Mouse (Mus musculus): ENCODE measurements around the gene Rhof.

The Rhof gene

DNA sequence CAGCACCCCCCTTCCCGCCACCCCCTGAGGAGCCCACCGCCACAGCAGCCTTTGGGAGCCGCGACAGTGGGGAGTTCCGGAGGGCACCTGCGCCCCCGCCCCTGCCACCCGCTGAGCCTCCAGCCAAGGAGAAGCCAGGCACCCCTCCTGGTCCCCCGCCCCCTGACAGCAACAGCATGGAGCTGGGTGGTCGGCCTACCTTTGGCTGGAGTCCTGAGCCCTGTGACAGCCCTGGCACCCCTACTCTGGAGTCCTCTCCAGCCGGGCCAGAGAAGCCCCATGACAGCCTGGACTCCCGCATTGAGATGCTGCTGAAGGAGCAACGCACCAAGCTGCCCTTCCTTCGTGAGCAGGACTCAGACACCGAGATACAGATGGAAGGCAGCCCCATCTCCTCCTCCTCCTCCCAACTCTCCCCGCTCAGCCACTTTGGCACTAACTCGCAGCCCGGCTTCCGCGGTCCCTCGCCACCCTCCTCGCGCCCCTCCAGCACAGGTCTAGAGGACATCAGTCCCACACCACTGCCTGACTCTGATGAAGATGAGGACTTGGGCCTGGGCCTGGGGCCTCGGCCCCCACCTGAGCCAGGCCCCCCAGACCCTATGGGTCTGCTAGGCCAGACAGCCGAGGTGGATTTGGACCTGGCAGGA, 15.7 kb upstream of the Rhof start:
- DNase-seq (ENCODE audit: low read depth) = no peak

DNA sequence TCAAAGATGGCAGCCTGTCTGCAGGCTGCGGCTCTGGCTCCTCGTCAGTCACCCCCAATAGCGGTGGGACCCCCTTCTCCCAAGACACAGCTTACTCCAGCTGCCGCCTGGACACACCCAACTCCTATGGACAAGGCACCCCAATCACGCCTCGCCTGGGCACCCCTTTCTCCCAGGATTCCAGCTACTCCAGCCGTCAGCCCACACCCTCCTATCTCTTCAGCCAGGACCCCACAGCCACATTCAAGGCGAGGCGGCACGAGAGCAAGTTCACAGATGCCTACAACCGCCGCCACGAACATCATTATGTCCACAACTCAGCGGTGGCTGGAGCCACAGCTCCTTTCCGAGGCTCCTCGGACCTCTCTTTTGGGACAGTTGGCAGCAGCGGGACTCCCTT, 15.1 kb upstream of the Rhof start:
- no peak for DNase-seq (ENCODE audit: low read depth)

DNA sequence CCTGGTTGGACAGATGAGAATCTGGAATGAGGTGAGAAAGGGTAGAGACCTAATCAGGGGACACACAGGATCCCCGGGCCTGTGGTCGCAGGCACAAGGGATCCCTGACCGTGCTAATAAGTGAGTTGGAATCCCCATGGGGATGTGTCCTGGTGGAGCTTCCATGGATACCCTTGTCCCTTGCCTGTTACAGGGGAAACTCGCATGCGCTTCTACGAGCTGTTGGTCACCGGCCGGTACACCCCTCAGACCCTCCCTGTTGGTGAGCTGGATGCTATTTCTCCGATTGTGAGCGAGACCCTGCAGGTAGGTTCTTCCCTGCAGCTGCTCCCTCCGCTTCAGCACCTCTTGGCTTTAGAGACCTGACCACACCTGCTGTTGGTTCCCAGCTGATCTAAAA, 13.9 kb upstream of the Rhof start:
- DNase-seq (ENCODE audit: low read depth) = no peak

DNA sequence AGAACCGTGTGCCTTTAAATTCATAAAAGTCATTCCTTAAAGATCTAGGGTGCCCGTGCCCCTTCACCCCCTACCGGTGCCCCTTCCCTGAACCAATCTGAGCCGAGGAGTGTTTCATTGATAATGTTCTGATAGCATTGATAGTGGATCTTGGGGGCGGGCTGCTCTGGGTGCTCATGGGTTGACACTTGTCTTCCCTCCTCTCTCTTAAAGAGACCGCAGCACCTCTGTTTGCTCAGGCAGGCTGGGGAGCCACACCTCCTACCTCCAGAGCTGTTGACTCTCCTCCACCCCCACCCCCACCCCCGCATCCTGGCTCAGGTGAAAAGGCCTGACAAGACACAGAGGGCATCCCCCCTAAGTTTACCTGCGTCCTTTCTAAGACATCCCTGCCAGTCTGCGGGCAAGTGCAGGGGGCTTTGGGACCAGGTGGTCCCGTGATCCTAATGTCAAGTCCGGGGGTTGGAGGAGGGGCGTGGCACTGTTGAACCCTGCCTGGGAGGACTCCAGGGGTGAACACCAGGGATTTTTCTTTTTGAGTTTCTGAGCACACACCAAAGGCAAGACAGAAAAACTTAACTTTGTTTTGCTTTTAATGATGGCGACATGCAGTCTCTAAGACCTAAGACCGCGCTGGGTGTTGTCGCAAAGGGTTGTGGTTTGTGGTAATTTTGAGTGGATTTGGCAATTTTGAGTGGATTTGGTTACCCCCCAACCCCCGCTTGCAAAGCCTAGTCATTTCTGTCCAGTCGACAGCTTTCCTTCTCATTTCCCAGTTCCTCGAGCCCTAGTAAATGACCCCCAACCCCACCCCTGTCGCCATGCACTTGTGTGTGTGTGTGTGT, 12.5 kb upstream of the Rhof start:
- DNase-seq (ENCODE audit: low read depth) = no peak

DNA sequence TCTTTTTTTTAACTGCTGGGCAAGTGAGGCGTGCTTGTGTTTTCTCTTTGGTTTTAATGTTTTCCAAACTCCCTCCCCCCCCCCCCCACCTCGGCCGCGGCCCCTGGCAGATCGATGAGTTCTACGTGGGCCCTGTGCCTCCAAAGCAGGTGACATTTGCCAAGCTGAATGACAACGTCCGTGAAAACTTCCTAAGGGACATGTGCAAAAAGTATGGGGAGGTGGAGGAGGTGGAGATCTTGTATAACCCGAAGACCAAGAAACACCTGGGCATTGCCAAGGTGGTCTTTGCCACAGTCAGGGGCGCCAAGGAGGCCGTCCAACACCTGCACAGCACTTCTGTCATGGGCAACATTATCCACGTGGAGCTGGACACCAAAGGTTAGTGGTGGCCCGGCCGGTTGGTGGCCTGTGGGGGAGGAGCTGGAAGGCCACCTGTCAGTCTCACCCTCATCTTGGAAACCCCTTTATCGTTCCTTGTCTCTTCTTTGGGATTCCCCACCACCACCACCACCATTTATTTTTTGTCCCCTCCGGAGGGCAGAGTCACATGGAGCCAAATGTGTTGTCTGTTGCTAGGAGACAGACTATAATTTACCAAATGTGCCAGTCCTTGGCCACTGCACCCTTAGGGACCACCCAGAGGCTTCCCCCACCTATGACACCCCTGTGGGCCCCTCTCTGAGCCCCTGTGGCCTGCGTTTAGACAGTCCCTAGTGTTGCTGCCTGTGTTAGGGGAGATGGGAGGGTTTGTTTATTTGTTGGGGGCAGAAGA, 11.7 kb upstream of the Rhof start:
- DNase-seq (ENCODE audit: low read depth) = no peak

DNA sequence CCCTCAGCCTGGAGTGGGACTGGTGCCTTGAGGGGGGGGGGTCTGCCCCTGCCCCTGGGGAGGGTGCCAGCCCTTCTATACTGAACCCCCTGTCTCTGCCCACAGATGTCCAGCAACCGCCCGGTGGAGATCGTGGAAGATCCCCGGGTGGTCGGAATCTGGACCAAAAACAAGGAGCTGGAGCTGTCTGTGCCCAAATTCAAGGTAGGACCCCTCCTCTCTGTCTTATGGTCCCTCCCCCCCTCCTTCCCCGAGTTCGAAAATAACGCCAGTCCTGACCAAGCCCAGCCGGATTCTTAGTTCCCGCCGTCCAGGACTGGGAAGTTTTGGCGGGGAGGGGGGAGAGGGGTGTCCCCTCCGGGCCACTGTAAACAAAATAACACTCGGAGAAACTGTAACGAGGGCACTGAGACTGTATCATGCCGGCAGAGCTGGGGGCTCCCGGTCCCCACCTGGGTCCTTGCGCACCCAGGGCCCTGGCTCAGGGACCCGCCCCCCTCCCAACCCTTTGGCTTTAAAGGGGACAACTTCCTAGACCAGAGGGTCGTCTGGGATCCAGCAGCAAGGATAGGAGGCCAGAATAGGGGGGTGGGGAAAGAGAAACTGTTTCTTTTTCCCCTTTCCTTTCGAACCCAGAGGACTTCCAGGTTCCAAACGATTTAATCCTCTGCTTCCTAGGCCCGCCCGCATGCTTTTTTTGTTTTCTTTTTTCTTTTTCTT, 10.9 kb upstream of the Rhof start:
- DNase-seq (ENCODE audit: low read depth) = no peak

DNA sequence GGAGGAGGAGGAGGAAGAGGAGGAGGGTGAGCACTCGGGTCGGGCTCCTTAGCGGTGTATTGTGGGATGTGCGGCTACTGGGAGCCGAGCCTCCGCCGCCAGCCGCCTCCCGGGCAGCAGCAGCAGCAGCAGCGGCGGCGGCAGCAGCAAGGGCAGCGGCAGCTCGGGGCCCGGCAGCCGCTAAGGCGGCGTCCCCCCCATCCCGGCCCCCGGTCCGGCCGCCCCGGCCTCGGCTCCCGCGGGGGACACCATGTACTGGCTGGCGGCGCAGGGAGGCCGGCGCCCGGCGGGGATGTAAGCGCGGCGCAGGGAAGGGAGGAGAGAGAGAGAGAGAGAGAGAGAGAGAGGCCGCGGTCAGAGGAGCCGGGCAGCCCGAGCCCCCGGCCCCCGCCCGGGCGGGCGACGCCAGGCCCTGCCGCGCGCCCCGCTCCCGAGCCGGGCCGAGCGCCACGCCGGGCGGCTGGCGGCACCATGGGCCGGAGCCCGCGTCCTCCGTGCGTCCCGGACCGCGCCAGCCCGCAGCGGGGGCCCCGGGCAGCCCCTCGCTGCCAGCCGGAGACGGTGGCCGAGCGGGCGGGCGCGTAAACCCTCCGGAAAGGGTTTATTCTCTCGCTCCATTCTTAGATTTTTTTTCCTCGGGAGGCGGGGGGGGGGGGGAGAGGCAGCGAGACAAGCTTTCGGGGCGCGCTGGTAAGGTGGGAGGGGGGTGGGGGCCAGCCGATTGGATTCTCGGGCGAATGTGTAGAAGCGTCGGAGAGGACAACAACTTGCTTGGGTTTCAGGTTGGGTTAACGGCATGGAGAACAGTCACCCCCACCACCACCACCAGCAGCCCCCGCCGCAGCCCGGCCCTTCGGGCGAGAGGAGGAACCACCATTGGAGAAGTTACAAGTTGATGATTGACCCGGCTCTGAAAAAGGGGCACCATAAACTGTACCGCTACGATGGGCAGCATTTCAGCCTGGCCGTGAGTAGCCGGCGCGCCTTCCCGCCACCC, 10.0 kb upstream of the Rhof start, which contains the start of gene Setd1b:
Gene Setd1b, plus strand, starts transcription at position 33 of the 997 bp plus-strand sequence.
- DNase-seq (ENCODE audit: low read depth) = no peak

DNA sequence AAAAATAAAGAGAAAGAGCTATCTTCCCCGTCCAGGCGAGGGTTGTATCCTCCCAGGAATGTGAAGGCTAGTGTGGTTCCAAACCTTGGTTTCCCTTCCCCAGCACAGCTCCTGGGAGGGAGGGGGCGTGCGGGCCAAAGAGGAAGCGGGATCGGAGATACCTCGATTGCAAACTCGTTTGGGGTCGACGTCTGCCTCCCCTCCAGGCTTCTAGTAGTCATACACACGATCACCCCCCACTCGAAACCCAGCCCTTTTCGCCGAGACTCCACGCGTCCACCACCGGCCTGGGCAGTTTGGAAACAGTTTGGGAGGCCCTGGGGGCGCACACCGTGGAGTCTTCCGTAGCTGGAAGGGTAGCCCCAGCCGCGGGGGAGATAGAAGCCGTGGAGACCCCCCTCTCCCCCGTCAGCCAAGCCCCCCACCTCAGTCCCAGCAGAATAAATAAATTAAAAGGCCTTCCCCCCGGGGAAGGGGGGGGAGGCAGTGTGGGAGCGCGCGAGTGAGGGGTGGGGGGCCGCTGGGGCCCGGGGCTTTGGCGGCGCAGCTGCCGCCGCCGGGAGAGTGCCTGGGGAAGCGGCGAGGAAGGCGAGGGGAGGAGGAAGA, 9.2 kb upstream of the Rhof start:
- no peak for DNase-seq (ENCODE audit: low read depth)

DNA sequence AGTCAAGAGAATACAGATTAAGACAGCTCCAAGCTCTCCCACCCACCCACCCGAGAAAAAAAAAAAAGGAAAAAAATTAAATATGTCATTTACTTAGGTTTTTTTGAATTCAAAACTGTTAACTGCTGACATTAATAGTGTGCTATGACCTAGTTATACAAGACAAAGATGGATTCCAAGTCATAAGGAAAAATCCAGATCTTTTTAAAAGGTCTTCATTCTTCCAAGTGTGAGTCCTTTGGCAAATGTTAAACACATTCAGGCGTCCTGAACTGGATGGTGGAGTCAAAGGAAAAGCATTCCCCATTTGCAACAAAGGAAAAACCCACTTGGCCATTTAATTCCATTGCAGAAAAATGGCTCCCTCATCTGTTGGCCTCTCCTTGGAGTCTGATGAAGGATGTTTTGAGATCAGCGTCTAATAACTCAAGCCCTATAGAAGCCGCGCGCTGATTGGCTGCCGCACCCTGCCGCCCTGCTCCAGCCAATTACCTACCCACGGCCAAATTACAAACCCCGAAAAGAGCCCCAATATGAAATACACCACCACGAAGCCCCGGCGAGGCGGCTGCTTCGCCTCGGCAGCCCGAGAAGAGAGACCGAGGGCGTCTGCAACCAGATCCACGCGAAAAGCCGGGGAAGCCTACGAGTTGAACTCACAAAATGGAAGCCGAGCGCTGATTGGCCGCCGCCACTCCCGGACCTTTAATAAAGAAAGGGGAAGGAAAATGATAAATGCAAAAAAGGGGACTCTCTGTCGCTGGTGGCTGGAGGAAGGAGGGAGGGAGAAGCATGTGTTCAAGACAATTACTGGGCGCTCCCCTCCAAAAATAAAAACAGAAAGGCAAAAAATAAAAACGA, 8.4 kb upstream of the Rhof start:
- peak; percentile 89 for DNase-seq (ENCODE audit: low read depth)

DNA sequence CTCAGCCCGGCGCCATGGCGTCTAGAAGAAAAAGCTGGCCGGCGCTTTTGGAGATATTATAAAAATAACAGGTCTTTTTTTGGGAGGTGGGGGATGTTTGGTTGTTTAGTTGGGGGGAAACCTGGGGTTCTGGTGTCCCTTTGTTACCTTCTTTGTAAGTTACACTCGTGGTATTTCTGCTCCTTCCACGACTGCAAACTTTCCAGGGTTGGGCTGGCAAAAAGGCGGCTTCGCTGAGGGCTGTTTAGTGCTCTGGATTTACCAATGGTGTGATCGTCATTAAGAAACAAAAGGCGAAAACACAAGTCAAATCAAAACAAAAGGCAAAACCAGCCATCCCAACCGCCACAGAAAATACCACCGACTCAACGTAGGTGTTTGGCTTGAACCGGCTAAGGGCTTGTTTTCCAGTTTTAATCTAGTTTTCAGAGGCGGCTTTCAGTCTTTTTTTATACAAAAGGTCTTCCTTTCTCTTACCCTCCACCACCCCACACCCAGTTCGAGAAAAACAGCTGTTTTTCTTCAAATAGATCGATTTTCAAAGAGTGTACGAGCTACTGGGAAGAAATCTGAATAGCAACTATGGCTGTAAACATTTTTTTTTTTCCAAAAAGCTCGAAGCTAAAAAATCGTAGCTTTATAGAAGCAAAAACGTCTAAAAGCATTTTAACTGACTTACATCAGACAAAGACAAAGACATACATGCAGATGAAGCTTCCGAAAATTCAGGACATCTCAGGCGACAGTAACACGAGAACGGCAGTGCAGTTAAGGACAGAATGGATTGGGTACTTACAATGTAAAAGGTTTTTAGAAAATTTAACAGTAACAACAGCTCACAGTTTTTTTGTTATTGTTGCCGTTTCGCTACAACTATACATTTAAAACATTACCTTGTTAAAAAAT, 7.5 kb upstream of the Rhof start:
- no peak for DNase-seq (ENCODE audit: low read depth)

DNA sequence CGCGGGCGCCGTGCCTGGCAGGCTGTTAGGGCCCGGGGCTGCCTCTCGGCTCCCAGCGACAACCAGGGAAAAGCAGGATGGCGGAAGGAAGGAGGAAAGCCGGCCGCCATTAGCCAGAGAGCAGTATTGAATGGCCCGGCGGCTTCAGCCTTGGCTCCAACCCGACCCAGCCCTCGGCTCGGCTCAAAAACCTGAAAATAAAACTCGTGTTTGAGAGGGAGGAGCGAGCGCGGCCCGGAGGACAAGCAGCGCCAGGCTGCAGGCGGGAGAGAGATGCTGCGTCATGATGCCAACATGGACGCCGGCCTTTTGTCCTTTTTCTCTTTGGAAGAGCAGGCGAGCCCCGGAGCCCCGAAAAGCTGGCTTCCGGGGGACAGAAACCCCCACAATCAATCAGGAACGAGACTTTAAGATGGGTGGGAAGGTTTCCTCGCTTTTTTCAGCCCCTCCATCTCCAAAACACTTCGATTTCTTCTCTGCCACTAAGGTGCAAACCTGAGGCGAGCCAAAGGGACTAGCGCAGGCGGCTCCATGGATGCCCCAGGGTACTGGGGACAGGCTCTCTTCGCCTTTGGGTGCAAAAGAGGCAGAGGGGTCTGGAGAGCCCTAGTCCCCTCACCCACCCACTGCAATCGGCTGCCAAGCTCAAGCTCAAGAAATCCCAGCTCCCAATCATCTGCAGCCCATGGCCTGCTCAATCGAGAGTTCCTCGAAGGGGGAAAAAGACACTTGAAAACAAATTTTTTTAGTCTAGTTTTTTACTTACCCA, 6.6 kb upstream of the Rhof start:
- no peak for DNase-seq (ENCODE audit: low read depth)

DNA sequence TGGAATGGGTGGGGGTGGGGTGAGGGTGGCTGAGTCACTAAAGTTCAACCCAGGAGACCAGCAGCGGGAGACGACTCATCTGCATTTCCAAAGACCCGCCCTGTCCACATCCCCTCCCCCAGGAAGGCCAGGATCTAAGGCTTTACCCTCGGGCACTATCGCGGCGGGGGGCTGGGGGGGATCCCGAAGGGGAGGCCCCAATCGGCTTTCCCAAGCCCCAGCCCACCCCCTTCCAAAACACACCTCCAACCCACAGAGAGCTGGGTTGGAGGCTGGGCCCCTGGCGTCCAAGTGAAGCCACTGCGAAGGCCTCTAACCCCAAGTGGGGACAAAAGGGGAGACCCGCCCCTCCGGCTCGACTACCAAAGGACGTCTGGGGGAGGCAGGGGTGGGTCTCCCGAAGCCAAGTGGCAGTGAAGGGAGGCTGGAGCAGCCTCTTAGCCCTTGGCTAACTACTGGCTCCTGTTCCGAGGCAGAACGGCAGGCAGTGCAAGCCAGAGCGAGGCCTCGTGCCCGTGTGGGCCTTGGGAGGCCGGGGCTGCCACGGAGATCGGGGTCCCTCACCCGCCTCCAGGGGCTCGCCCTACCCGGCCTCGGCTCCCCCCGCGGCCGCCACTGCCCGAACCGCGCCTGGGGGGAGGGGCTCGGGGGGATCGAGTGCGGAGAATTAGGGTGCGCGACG, 5.9 kb upstream of the Rhof start:
- DNase-seq (ENCODE audit: low read depth) = peak; percentile 78

DNA sequence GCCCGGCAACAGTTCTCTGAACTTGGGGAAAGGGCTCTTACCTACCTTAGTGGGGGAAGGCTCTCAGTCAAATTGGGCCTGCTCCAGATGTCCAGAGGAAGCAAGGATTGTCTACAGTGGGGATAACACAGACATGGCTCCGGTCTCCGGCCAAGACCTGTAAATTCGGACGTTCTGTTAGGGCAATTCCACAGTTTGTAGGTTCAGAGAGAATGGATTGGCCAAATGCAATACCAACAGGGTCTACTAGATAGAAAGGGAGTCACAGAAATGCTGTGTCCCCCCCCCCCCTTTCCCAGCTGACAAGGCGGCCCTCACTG, 5.4 kb upstream of the Rhof start:
- DNase-seq (ENCODE audit: low read depth) = no peak

DNA sequence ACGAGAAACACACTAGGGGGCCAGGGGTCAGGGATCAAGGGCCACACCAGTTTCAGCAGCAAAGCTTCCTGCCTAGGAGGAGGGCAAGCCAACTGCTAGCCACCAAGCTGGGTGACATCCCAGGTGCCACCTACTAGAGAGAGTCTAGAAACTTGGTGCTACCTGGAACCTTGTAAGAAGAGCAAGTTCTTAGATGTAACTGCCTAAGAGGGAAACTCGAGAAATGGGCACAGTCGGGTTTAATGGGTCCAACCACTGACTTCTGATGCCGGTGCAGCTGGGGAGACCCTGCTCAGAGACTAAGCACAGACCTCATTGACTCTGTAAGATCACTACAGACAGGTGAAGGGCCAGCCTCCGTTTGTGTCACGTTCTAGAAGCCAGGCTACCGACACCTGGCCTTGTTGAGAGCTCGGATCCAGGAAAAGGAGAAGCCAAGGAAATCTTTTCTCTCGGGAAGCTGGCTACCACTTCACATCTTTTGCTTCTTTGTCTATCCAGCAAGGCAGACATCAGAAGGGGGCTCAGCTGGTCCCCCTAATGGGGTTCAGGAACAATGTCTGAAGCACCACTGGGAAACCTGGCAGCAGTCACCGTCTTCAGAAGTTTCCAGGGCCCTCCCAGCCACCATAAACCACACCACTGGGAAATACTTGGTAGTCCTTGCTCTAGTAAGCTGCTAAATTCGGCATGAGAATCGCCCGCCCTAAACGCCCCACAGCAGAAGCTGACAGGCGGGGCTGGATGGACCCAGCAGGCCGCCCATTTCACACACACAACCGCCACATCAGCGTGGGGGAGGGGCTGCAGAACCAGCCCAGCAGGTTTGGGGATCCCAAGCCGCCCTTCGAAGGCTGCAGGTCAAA, 4.8 kb upstream of the Rhof start:
- DNase-seq (ENCODE audit: low read depth) = peak; percentile 89

DNA sequence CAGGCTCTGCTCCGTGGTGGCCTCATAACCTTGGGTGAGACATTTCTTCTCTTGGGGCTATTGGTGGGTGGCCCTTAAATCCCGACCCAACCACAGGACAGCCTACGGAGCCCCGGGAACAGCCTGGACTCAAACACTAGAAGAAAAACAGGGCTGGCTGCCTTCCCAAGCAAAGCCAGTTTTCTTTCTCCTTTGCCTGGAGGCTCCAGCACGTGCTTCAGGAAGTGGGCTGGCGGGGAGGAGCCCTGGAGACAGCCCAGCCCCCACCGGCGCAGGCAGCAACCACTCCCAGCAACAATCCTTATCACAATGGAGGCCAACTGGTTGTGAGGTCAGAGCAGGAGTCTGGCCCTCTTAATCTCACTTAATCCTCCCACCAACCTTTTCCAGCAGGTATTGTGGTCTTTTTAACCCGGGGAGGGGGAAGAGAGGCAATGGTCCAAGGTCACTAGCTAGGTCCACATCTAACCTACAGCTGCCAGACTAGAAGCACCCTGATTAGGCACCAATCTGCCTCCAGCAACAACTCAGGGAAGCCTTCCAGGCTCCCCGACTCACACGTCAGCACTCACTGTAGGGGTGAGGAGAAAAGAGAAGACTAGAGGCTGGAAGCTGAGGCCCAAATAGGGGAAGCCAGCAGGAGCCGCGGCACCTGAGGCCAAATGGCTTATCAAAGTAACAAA, 4.0 kb upstream of the Rhof start:
- DNase-seq (ENCODE audit: low read depth) = peak; percentile 89

Data from fibroblast of lung, adult 2 months (primary cell).